Mouse (Mus musculus): ENCODE data around the gene Ksr1.

DNA sequence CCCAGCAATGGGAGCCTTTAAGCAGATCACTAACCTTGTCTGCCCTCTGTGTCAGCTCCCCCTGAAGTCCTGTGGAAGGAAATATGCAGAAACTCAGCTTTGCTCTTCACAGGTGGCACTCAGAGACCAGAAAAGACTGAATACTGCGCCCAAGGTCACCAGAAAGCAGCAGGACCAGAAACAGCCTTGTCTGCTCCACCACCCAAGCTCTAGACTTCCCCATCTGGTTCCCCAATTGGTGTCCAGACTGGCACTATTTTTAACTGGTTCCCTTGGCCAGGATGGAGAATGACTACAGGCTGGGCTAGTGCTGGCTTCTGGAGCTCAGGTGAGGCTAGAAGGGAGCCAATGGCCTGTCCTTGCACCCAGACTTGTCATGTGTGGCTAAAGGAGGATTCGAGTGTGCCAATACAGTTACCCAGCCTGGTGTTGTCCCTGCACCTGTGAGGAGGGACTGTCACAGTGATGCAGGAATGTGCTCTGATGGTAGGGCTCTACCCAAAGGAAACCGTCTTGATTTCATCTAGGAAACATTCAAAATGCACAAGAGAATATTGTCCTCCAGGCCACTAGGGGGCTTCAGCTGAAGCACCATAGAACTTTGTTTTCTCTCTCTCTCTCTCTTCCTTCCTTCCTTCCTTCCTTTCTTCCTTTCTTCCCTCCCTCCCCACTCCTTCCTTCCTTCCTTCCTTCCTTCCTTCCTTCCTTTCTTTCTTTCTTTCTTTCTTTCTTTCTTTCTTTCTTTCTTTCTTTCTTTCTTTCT is 38.1 kb upstream of the Ksr1 start:
- no peak for TF ChIP-seq CTCF (IDR thresholded peaks at IDR 0.05; ENCODE audit: control insufficient read depth, insufficient read depth, insufficient read length)
- TF ChIP-seq MYOD1 (IDR thresholded peaks at IDR 0.05; ENCODE audit: control insufficient read depth, insufficient read length, low read depth): no peak
- no peak for TF ChIP-seq MAX (IDR thresholded peaks at IDR 0.05)
- no peak for TF ChIP-seq CEBPB (IDR thresholded peaks at IDR 0.05; ENCODE audit: low read depth)
- TF ChIP-seq MYOG (IDR thresholded peaks at IDR 0.05; ENCODE audit: control insufficient read depth, extremely low read depth, insufficient read length): no peak
